Mouse (Mus musculus): Measurements from ENCODE around the gene Fcgrt.

DNA sequence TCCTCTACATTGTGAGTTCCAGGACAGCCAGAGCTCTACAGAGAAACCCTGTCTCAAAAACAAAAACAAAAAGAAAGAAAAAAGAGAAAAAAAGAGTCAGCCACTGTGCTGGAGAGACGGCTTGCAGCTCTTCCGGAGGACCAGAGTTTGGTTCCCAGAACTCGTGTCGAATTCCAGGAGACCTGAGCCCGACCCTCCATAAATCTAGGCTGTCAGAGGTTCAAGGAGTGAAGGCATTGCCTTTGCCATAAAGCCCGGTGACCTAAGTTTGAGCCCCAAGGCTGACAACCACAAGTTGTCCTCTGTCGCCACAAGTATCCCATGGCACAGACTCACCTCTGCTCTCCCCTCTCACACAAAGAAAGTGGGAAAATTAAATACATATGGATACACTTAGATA is 9.5 kb downstream of the Fcgrt start:
- TF ChIP-seq ZC3H11A (IDR thresholded peaks at IDR 0.05; ENCODE audit: borderline replicate concordance, low read depth, low read length) (no peak), CHD2 (IDR thresholded peaks at IDR 0.05; ENCODE audit: low read depth, low read length) (no peak)

Data from ES-E14 (cell line).